Mouse (Mus musculus) bone marrow macrophage, adult 2 months (primary cell): Measurements from ENCODE around the gene Lysmd1.

Source experiments
- CTCF ChIP-seq: IDR thresholded peaks from 2 replicates; pipeline ENCODE4 v1.5.1; 2012; ENCODE audit warnings: low read depth, mild to moderate bottlenecking, low read length, moderate library complexity
- POLR2A ChIP-seq: IDR thresholded peaks from 2 replicates; pipeline ENCODE4 v1.6.1; 2012; ENCODE audit warnings: mild to moderate bottlenecking, low read depth, low read length, borderline replicate concordance

DNA sequence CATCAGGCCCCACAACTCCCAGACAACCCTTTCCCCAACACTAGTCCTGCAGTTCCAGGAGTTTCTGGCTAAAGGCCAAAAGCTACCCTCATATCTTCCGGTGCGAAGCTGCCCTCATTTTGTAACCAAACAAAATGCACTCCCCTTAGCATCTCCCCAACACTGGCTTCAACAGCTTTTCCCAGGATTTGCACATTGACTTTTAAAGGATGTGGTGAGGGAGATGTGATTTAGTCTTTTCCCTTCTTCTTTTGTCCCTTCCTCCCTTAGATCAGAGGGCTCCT, 28.4 kb downstream of the Lysmd1 start:
- no peak for TF ChIP-seq CTCF
- no peak for TF ChIP-seq POLR2A
